Mouse (Mus musculus): ENCODE results near the gene Vac14.

The Vac14 gene

GRCm38 (mm10) chr8:110618391-110619207 lies at the start of gene Vac14:
Vac14 (plus strand) TSS chr8:110618585.
- DNase-seq (ENCODE audit: low spot score in 2 of 2) = peak; percentile 95 to 98

GRCm38 (mm10) chr8:110592641-110593040 lies 25.7 kb upstream of the Vac14 start:
- no peak for DNase-seq (ENCODE audit: low spot score in 2 of 2)

GRCm38 (mm10) chr8:110594164-110594563 lies 24.2 kb upstream of the Vac14 start:
- DNase-seq (ENCODE audit: low spot score in 2 of 2) = no peak

GRCm38 (mm10) chr8:110604556-110604955 lies 13.8 kb upstream of the Vac14 start:
- DNase-seq (ENCODE audit: low spot score in 2 of 2) = no peak

GRCm38 (mm10) chr8:110605401-110606015 lies 12.9 kb upstream of the Vac14 start:
- no peak for DNase-seq (ENCODE audit: low spot score in 2 of 2)

- DNase-seq (ENCODE audit: low spot score in 2 of 2) = no peak
Measured at GRCm38 (mm10) chr8:110615730-110616129, 2.7 kb upstream of the Vac14 start.

GRCm38 (mm10) chr8:110617801-110618358 lies 505 bp upstream of the Vac14 start:
- peak in 1 of 2 experiments; percentile 40 for DNase-seq (ENCODE audit: low spot score in 2 of 2)

GRCm38 (mm10) chr8:110619208-110619574 lies 806 bp downstream of the Vac14 start:
- DNase-seq (ENCODE audit: low spot score in 2 of 2) = no peak

GRCm38 (mm10) chr8:110619919-110620318 lies 1.5 kb downstream of the Vac14 start:
- DNase-seq (ENCODE audit: low spot score in 2 of 2) = no peak

- no peak for DNase-seq (ENCODE audit: low spot score in 2 of 2)
Measured at GRCm38 (mm10) chr8:110626431-110626830, 8.0 kb downstream of the Vac14 start.

GRCm38 (mm10) chr8:110629245-110630063 lies 11.1 kb downstream of the Vac14 start:
- DNase-seq (ENCODE audit: low spot score in 2 of 2) = peak in 1 of 2 experiments; percentile 47

- no peak for DNase-seq (ENCODE audit: low spot score in 2 of 2)
Measured at GRCm38 (mm10) chr8:110630079-110630478, 11.7 kb downstream of the Vac14 start.

GRCm38 (mm10) chr8:110630571-110631071 lies 12.2 kb downstream of the Vac14 start:
- DNase-seq (ENCODE audit: low spot score in 2 of 2) = peak; percentile 54 to 64

GRCm38 (mm10) chr8:110631201-110631600 lies 12.8 kb downstream of the Vac14 start:
- DNase-seq (ENCODE audit: low spot score in 2 of 2) = no peak

- no peak for DNase-seq (ENCODE audit: low spot score in 2 of 2)
Measured at GRCm38 (mm10) chr8:110633814-110634213, 15.4 kb downstream of the Vac14 start.

- DNase-seq (ENCODE audit: low spot score in 2 of 2) = no peak
Measured at GRCm38 (mm10) chr8:110636182-110636581, 17.8 kb downstream of the Vac14 start.

GRCm38 (mm10) chr8:110642331-110642730 lies 23.9 kb downstream of the Vac14 start:
- DNase-seq (ENCODE audit: low spot score in 2 of 2) = no peak

- no peak for DNase-seq (ENCODE audit: low spot score in 2 of 2)
Measured at GRCm38 (mm10) chr8:110643177-110643576, 24.8 kb downstream of the Vac14 start.

- DNase-seq (ENCODE audit: low spot score in 2 of 2) = no peak
Measured at GRCm38 (mm10) chr8:110644422-110644821, 26.0 kb downstream of the Vac14 start.

GRCm38 (mm10) chr8:110644901-110645300 lies 26.5 kb downstream of the Vac14 start:
- no peak for DNase-seq (ENCODE audit: low spot score in 2 of 2)

- no peak for DNase-seq (ENCODE audit: low spot score in 2 of 2)
Measured at GRCm38 (mm10) chr8:110645340-110645739, 27.0 kb downstream of the Vac14 start.

- peak; percentile 57 to 73 for DNase-seq (ENCODE audit: low spot score in 2 of 2)
Measured at GRCm38 (mm10) chr8:110646064-110646463, 27.7 kb downstream of the Vac14 start.

Measured in frontal cortex, postnatal 10 days (tissue).